Comparison of ENCODE assay signal across 7 mouse cellular contexts in genomic region chr17:12327847-12328518, GRCm38 (mm10). TPM values are rescaled to one million over a fixed set of nuclear protein-coding genes. Genes with fewer than 3 reads are reported as not detected.
DNase-seq lines count a peak whose midpoint lies in the region; ATAC-seq and TF ChIP-seq lines count a peak whose summit lies in the region.

No protein-coding gene starts in this region.

- no peaks in the 10 kb centered on the region for H3K27me3 ChIP-seq in hindbrain, postnatal 0 days (ENCODE audit: insufficient read depth, low read length)
- H3K27me3 ChIP-seq in lung, embryonic 16.5 days (ENCODE audit: control insufficient read depth, insufficient read depth, low read depth, low read length), result no peaks in the 10 kb centered on the region

- peak; percentile 84 for DNase-seq in Muller cell, postnatal 12 days (ENCODE audit: inconsistent ontology term)
- DNase-seq in adrenal gland, adult 2 months, result peak; percentile 86
- peak; percentile 77 for DNase-seq in gastrocnemius, postnatal 10 days
- DNase-seq in hindbrain, postnatal 0 days (ENCODE audit: low spot score), result peak; percentile 57
- peak; percentile 77 for DNase-seq in testis, postnatal 14 days (ENCODE audit: low spot score)
- no peak for DNase-seq in thymus, postnatal 14 days

- peaks cover 6% of the 10 kb centered on the region for H3K4me1 ChIP-seq in hindbrain, postnatal 0 days (ENCODE audit: insufficient read depth, low read length)
- peaks cover 5% of the 10 kb centered on the region; the same call in 1 of the 2 replicates for H3K4me1 ChIP-seq in lung, embryonic 16.5 days (replicated peaks; ENCODE audit: control insufficient read depth, insufficient read depth, low read length)

- H3K4me3 ChIP-seq in hindbrain, postnatal 0 days (ENCODE audit: low read length), result no peak overlapping the region
- no peak overlapping the region for H3K4me3 ChIP-seq in lung, embryonic 16.5 days (ENCODE audit: low read length)

- H3K27ac ChIP-seq in hindbrain, postnatal 0 days, result no peak overlapping the region
- H3K27ac ChIP-seq in lung, embryonic 16.5 days (ENCODE audit: low read length), result no peak overlapping the region

- H3K4me2 ChIP-seq in hindbrain, postnatal 0 days (ENCODE audit: low read depth, low read length), result peak overlapping the region; percentile 31; the same call in 1 of the 2 replicates
- peak overlapping the region; percentile 30 for H3K4me2 ChIP-seq in lung, embryonic 16.5 days (ENCODE audit: low read depth, low read length)

- H3K36me3 ChIP-seq in hindbrain, postnatal 0 days (ENCODE audit: insufficient read depth, low read length), result peaks cover 3% of the 10 kb centered on the region; the same call in 1 of the 2 replicates
- H3K36me3 ChIP-seq in lung, embryonic 16.5 days (ENCODE audit: control insufficient read depth, insufficient read depth, low read length), result no peaks in the 10 kb centered on the region

- no peak overlapping the region for H3K9ac ChIP-seq in hindbrain, postnatal 0 days (replicated peaks; ENCODE audit: low read length)
- peak overlapping the region; percentile 11; the same call in 1 of the 2 replicates for H3K9ac ChIP-seq in lung, embryonic 16.5 days (ENCODE audit: low read length)

- no peaks in the 10 kb centered on the region for H3K9me3 ChIP-seq in hindbrain, postnatal 0 days (ENCODE audit: low read length)
- no peaks in the 10 kb centered on the region for H3K9me3 ChIP-seq in lung, embryonic 16.5 days (ENCODE audit: control insufficient read depth, low read length)

- 26% methylated on average over 14 of the region's 14 CpGs for WGBS in hindbrain, postnatal 0 days
- 26% methylated on average over 14 of the region's 14 CpGs for WGBS in lung, embryonic 16.5 days

- peak; percentile 74 for ATAC-seq in hindbrain, postnatal 0 days
- ATAC-seq in lung, embryonic 16.5 days (ENCODE audit: low read depth), result peak; percentile 80

- no peak for TF ChIP-seq CTCF in hindbrain, postnatal 0 days (IDR thresholded peaks at IDR 0.05; ENCODE audit: low read depth)

RNA-seq across cellular contexts. Expression of gene Map3k4, which starts 9.4 kb away (rescaled TPM):
- 10 to 100 TPM; 24.6 to 30.7 TPM for total RNA-seq in adrenal gland, adult 2 months (2021)
- 51.3 and 52.1 TPM in 2 replicates for polyA plus RNA-seq in adrenal gland, adult 2 months (2012; rRNA removed)
- total RNA-seq in gastrocnemius, postnatal 10 days (2021), result 10 to 100 TPM; 21.8 to 26.6 TPM
- 36.2 and 39.2 TPM in 2 replicates for total RNA-seq in hindbrain, postnatal 0 days (2014; rRNA removed)
- polyA plus RNA-seq in hindbrain, postnatal 0 days (2015; fragmentation: Nextera tagmentation; extraction: Ambion mirVana), result 52.2 and 54.5 TPM in 2 replicates
- 29.1 and 33.8 TPM in 2 replicates for polyA plus RNA-seq in lung, embryonic 16.5 days (2015; fragmentation: Nextera tagmentation; extraction: Ambion mirVana)

RNA-seq across cellular contexts. Expression of gene Plg, which starts 50.4 kb away (rescaled TPM):
- 1 to 10 TPM in 1 of 2 experiments, under 1 TPM in 1; 0.14 to 5.4 TPM for total RNA-seq in adrenal gland, adult 2 months (2021)
- 0.03 and 0.33 TPM in 2 replicates for polyA plus RNA-seq in adrenal gland, adult 2 months (2012; rRNA removed)
- 1 to 10 TPM in 1 of 2 experiments, under 1 TPM in 1; 0.12 to 1.1 TPM for total RNA-seq in gastrocnemius, postnatal 10 days (2021)
- 0.07 and 0.21 TPM in 2 replicates for total RNA-seq in hindbrain, postnatal 0 days (2014; rRNA removed)
- 0.11 TPM in 1 of 2 replicates, not detected in the other for polyA plus RNA-seq in hindbrain, postnatal 0 days (2015; fragmentation: Nextera tagmentation; extraction: Ambion mirVana)
- polyA plus RNA-seq in lung, embryonic 16.5 days (2015; fragmentation: Nextera tagmentation; extraction: Ambion mirVana), result 0.50 and 6.1 TPM in 2 replicates
